In genomic region chr13:96346581-96346980, GRCm38 (mm10) we compare ENCODE assay signal across 21 mouse cellular contexts. TPM values are rescaled to one million over a fixed set of nuclear protein-coding genes. Genes with fewer than 3 reads are reported as not detected.
DNase-seq lines count a peak whose midpoint lies in the region; TF ChIP-seq lines count a peak whose summit lies in the region.
"Had no signal": no experiment of that assay in that cellular context is flagged by ENCODE, and none has a peak within 500 bp of the region (broad histone marks: within the 10 kb centered on the region; RNA-seq: fewer than 3 reads in every experiment).

No protein-coding gene starts in this region.

- H3K27ac ChIP-seq in ES-E14 (ENCODE audit: insufficient read depth, low read depth, low read length, poor library complexity, severe bottlenecking) = no peak overlapping the region
- H3K27ac ChIP-seq: embryonic facial prominence, embryonic 15.5 days; forebrain, embryonic 10.5 days; forebrain, embryonic 15.5 days; heart, embryonic 13.5 days; hindbrain, embryonic 15.5 days had no signal

- no peaks in the 10 kb centered on the region for H3K9me3 ChIP-seq in ES-E14 (ENCODE audit: control insufficient read depth, insufficient read depth, low read depth, low read length)
- H3K9me3 ChIP-seq: embryonic facial prominence, embryonic 15.5 days; forebrain, embryonic 10.5 days; forebrain, embryonic 15.5 days; heart, embryonic 13.5 days; hindbrain, embryonic 15.5 days had no signal

- no peaks in the 10 kb centered on the region for H3K36me3 ChIP-seq in ES-E14 (ENCODE audit: control insufficient read depth, insufficient read depth, low read length, poor library complexity, severe bottlenecking)
- H3K36me3 ChIP-seq: embryonic facial prominence, embryonic 15.5 days; forebrain, embryonic 10.5 days; forebrain, embryonic 15.5 days; heart, embryonic 13.5 days; hindbrain, embryonic 15.5 days had no signal

- peaks cover 4% of the 10 kb centered on the region in 2 experiments; a peak in 2 of 4 replicates for H3K4me1 ChIP-seq in ES-E14 (ENCODE audit: control insufficient read depth in 2 of 2, insufficient read depth in 2 of 2, low read length in 2 of 2, poor library complexity in 1 of 2)
- H3K4me1 ChIP-seq: embryonic facial prominence, embryonic 15.5 days; hindbrain, embryonic 15.5 days had no signal

- no peak overlapping the region for H3K4me3 ChIP-seq in ES-E14 (ENCODE audit: insufficient read depth in 1 of 2, low read depth in 1 of 2, low read length in 2 of 2, poor library complexity in 1 of 2, severe bottlenecking in 1 of 2)
- H3K4me3 ChIP-seq: embryonic facial prominence, embryonic 15.5 days; erythroblast, embryonic 14.5 days; forebrain, embryonic 10.5 days; forebrain, embryonic 15.5 days; heart, embryonic 13.5 days; hindbrain, embryonic 15.5 days had no signal

- H3K9ac ChIP-seq in ES-E14 (ENCODE audit: insufficient read depth, low read depth, low read length, poor library complexity, severe bottlenecking) = no peak overlapping the region
- H3K9ac ChIP-seq: embryonic facial prominence, embryonic 15.5 days; forebrain, embryonic 15.5 days; heart, embryonic 13.5 days; hindbrain, embryonic 15.5 days had no signal

- DNase-seq in retina, postnatal 1 day = peak; percentile 24
- DNase-seq in retina, embryonic 14.5 days (ENCODE audit: low spot score) = no peak
- DNase-seq in ES-E14 (ENCODE audit: low read depth, low spot score) (peak; percentile 41), ZHBTc4 (ENCODE audit: low read depth, low spot score) (peak; percentile 77)
- DNase-seq in right cerebral cortex, postnatal 36 days (ENCODE audit: low spot score in 2 of 2) = no peak
- DNase-seq in urinary bladder, postnatal 4 days (ENCODE audit: low spot score in 2 of 2) = no peak
- DNase-seq in cerebellum, adult 9-10 months = no peak
- DNase-seq: adrenal gland, adult 2 months; adrenal gland, postnatal 36 days; cerebellum, adult 2 months; cerebellum, postnatal 14 days; gastrocnemius, postnatal 36 days; heart, adult 11 months; heart, postnatal 36 days; kidney, adult 18-20 months had no signal

- in situ Hi-C loops in ES-E14 (cut with MboI; ENCODE audit: low sequenced_read_pairs in 2 of 2, unreplicated experiment in 2 of 2) = no loop called here

TF ChIP-seq in ES-E14, 5 proteins besides CTCF, POLR2A, EP300 and RAD21:
- no peak for TF ChIP-seq HCFC1 (IDR thresholded peaks at IDR 0.05; ENCODE audit: borderline replicate concordance, insufficient read depth, low read length)
- no peak for TF ChIP-seq ZC3H11A (IDR thresholded peaks at IDR 0.05; ENCODE audit: borderline replicate concordance, low read depth, low read length)
- no peak for TF ChIP-seq ZNF384 (IDR thresholded peaks at IDR 0.05; ENCODE audit: low read depth, low read length)
- no peak for TF ChIP-seq CHD2 (IDR thresholded peaks at IDR 0.05; ENCODE audit: low read depth, low read length)

RNA-seq across cellular contexts. Expression of gene Poc5, which starts 41.5 kb away (rescaled TPM):
- 14.5 and 14.8 TPM in 2 replicates for total RNA-seq in ES-E14 (2012; rRNA removed)

Comparison
In these comparisons a context has a peak if more than half of its experiments do, and no peak if none do; other contexts are left out.
1. DNase-seq: peak in retina, postnatal 1 day (single experiment), ES-E14 (single experiment) and ZHBTc4 (single experiment); none in retina, embryonic 14.5 days (single experiment), right cerebral cortex, postnatal 36 days (0 of 2), urinary bladder, postnatal 4 days (0 of 2) and cerebellum, adult 9-10 months (single experiment).